Mouse (Mus musculus) midbrain, embryonic 15.5 days (tissue): ENCODE data around the gene Anxa8. TPM values are rescaled to one million over a fixed set of nuclear protein-coding genes. Genes with fewer than 3 reads are reported as not detected.

Experiments
- ATAC-seq: fragments of 200-750 bp; cut with Nextera tagmentation; replicated peaks from 2 replicates; pipeline ENCODE4 v1.8.0; 2017; ENCODE audit warnings: moderate TSS enrichment
- H3K27ac ChIP-seq: fragments of 300-500 bp; sonication (generic); 2 replicates; pipeline ENCODE4 v1.5.1; 2015; ENCODE audit warnings: mild to moderate bottlenecking, inconsistent platforms
- H3K27me3 ChIP-seq: fragments of 300-500 bp; sonication (generic); replicated peaks from 2 replicates; pipeline ENCODE4 v1.6.1; 2015; ENCODE audit warnings: inconsistent platforms
- H3K36me3 ChIP-seq: fragments of 300-500 bp; sonication (generic); replicated peaks from 2 replicates; pipeline ENCODE4 v1.6.1; 2015; ENCODE audit warnings: inconsistent platforms
- H3K4me1 ChIP-seq: fragments of 300-500 bp; sonication (generic); 2 replicates; pipeline ENCODE4 v1.6.1; 2015; ENCODE audit warnings: inconsistent platforms
- H3K4me2 ChIP-seq: fragments of 300-500 bp; sonication (generic); 2 replicates; pipeline ENCODE4 v1.6.1; 2015; ENCODE audit warnings: inconsistent platforms, mild to moderate bottlenecking, moderate library complexity
- H3K4me3 ChIP-seq: fragments of 300-500 bp; sonication (generic); 2 replicates; pipeline ENCODE4 v1.5.1; 2015; ENCODE audit warnings: mild to moderate bottlenecking, inconsistent platforms
- H3K9ac ChIP-seq: fragments of 300-500 bp; sonication (generic); 2 replicates; pipeline ENCODE4 v1.6.1; 2015; ENCODE audit warnings: mild to moderate bottlenecking, inconsistent platforms
- H3K9me3 ChIP-seq: fragments of 300-500 bp; sonication (generic); 2 replicates; pipeline ENCODE4 v1.6.1; 2016; ENCODE audit warnings: inconsistent platforms
- WGBS: fragments of 180-500 bp; shearing (Covaris S2); methylation state at CpG from one replicate; pipeline ENCODE4 v1.1.7; 2015; ENCODE audit warnings: mixed read lengths; 5-methylcytosine and 5-hydroxymethylcytosine counted together
- polyA plus RNA-seq: library from polyadenylated mRNA; unstranded; fragments of >200 nt; fragmentation: Nextera tagmentation; extraction: Ambion mirVana; gene quantifications from 2 replicates; pipeline ENCODE4 v1.2.1, GENCODE M21; 2015

The Anxa8 gene
- 0.13 TPM in 1 of 2 replicates, not detected in the other for polyA plus RNA-seq

- Histone ChIP-seq H3K36me3 (no peaks in the 10 kb centered on the region), H3K27ac (no peak within 1 kb of the TSS), H3K9ac (no peak within 1 kb of the TSS), H3K9me3 (no peaks in the 10 kb centered on the region), H3K4me1 (no peaks in the 10 kb centered on the region), H3K27me3 (no peaks in the 10 kb centered on the region), H3K4me3 (no peak within 1 kb of the TSS), H3K4me2 (no peak within 1 kb of the TSS)
- ATAC-seq, result no peak
- WGBS, result 75% methylated on average over 4 of the region's 4 CpGs
These were observed at the start of gene Anxa8 for GRCm38 (mm10) chr14:34085731-34086130. TSS of gene Anxa8 (plus strand) at chr14:34085981.

GRCm38 (mm10) chr14:34041241-34041640 lies 44.5 kb upstream of the Anxa8 start:
- no peaks in the 10 kb centered on the region for H3K9me3 ChIP-seq
- 82% methylated on average over 4 of the region's 4 CpGs for WGBS

GRCm38 (mm10) chr14:34043341-34043740 lies 42.4 kb upstream of the Anxa8 start:
- Histone ChIP-seq H3K4me1 (no peaks in the 10 kb centered on the region), H3K27ac (no peak overlapping the region), H3K36me3 (no peaks in the 10 kb centered on the region), H3K9me3 (no peaks in the 10 kb centered on the region), H3K9ac (no peak overlapping the region), H3K4me2 (no peak overlapping the region), H3K27me3 (no peaks in the 10 kb centered on the region), H3K4me3 (no peak overlapping the region)
- 82% methylated on average over 3 of the region's 3 CpGs for WGBS
- no peak for ATAC-seq

More at GRCm38 (mm10) chr14:34041241-34041640, 44.5 kb upstream of the Anxa8 start:
- Histone ChIP-seq H3K4me3 (no peak overlapping the region), H3K27me3 (no peaks in the 10 kb centered on the region), H3K4me2 (no peak overlapping the region), H3K4me1 (no peaks in the 10 kb centered on the region), H3K27ac (no peak overlapping the region), H3K36me3 (no peaks in the 10 kb centered on the region), H3K9ac (no peak overlapping the region)
- ATAC-seq, result no peak

- no peak overlapping the region for H3K4me3 ChIP-seq
- H3K27me3 ChIP-seq, result no peaks in the 10 kb centered on the region
- no peak overlapping the region for H3K9ac ChIP-seq
- no peak overlapping the region for H3K27ac ChIP-seq
- no peak for ATAC-seq
- H3K36me3 ChIP-seq, result no peaks in the 10 kb centered on the region
- 78% methylated on average over 5 of the region's 5 CpGs for WGBS
- no peak overlapping the region for H3K4me2 ChIP-seq
- no peaks in the 10 kb centered on the region for H3K9me3 ChIP-seq
- no peaks in the 10 kb centered on the region for H3K4me1 ChIP-seq
These were observed 35.5 kb upstream of the Anxa8 start for GRCm38 (mm10) chr14:34050101-34050779.

GRCm38 (mm10) chr14:34052516-34052915 lies 33.3 kb upstream of the Anxa8 start, which contains the start of gene Antxrl:
TSS of gene Antxrl (plus strand) at chr14:34052707.
- Histone ChIP-seq H3K27me3 (no peaks in the 10 kb centered on the region), H3K9ac (no peak within 1 kb of the TSS), H3K9me3 (no peaks in the 10 kb centered on the region), H3K36me3 (no peaks in the 10 kb centered on the region), H3K4me1 (no peaks in the 10 kb centered on the region), H3K27ac (no peak within 1 kb of the TSS), H3K4me3 (no peak within 1 kb of the TSS), H3K4me2 (no peak within 1 kb of the TSS)
- no peak for ATAC-seq
- 94% methylated on average over 6 of the region's 6 CpGs for WGBS

GRCm38 (mm10) chr14:34071665-34072064 lies 14.1 kb upstream of the Anxa8 start:
- H3K27me3 ChIP-seq, result no peaks in the 10 kb centered on the region
- ATAC-seq, result no peak
- no peak overlapping the region for H3K4me3 ChIP-seq
- WGBS, result 74% methylated on average over 6 of the region's 6 CpGs
- H3K9me3 ChIP-seq, result no peaks in the 10 kb centered on the region
- no peak overlapping the region for H3K27ac ChIP-seq
- no peaks in the 10 kb centered on the region for H3K4me1 ChIP-seq
- H3K9ac ChIP-seq, result no peak overlapping the region
- no peak overlapping the region for H3K4me2 ChIP-seq
- H3K36me3 ChIP-seq, result no peaks in the 10 kb centered on the region

- H3K4me3 ChIP-seq, result no peak overlapping the region
- H3K4me2 ChIP-seq, result no peak overlapping the region
- no peak overlapping the region for H3K9ac ChIP-seq
- WGBS, result 43% methylated on average over 4 of the region's 4 CpGs
- no peak overlapping the region for H3K27ac ChIP-seq
- ATAC-seq, result no peak
- no peaks in the 10 kb centered on the region for H3K4me1 ChIP-seq
- no peaks in the 10 kb centered on the region for H3K27me3 ChIP-seq
- H3K9me3 ChIP-seq, result no peaks in the 10 kb centered on the region
- H3K36me3 ChIP-seq, result no peaks in the 10 kb centered on the region
These were observed 10.4 kb upstream of the Anxa8 start for GRCm38 (mm10) chr14:34075346-34075745.

- no peak overlapping the region for H3K27ac ChIP-seq
- ATAC-seq, result no peak
- H3K9ac ChIP-seq, result no peak overlapping the region
- WGBS, result 75% methylated on average over 5 of the region's 5 CpGs
- H3K9me3 ChIP-seq, result no peaks in the 10 kb centered on the region
- peaks cover 2% of the 10 kb centered on the region; the same call in 1 of the 2 replicates for H3K4me1 ChIP-seq
- H3K4me2 ChIP-seq, result no peak overlapping the region
- H3K4me3 ChIP-seq, result no peak overlapping the region
- H3K27me3 ChIP-seq, result no peaks in the 10 kb centered on the region
- no peaks in the 10 kb centered on the region for H3K36me3 ChIP-seq
These were observed 8.6 kb upstream of the Anxa8 start for GRCm38 (mm10) chr14:34077222-34077621.

- 69% methylated on average over 4 of the region's 4 CpGs for WGBS
- Histone ChIP-seq H3K27me3 (no peaks in the 10 kb centered on the region), H3K9ac (no peak overlapping the region), H3K4me1 (peaks cover 2% of the 10 kb centered on the region; the same call in 1 of the 2 replicates), H3K27ac (no peak overlapping the region), H3K4me2 (no peak overlapping the region), H3K4me3 (no peak overlapping the region), H3K9me3 (no peaks in the 10 kb centered on the region), H3K36me3 (no peaks in the 10 kb centered on the region)
- no peak for ATAC-seq
These were observed 7.5 kb upstream of the Anxa8 start for GRCm38 (mm10) chr14:34078293-34078692.

GRCm38 (mm10) chr14:34080321-34080997 lies 5.3 kb upstream of the Anxa8 start:
- no peaks in the 10 kb centered on the region for H3K36me3 ChIP-seq
- peak; percentile 85 for ATAC-seq
- no peak overlapping the region for H3K4me3 ChIP-seq
- H3K4me2 ChIP-seq, result no peak overlapping the region
- no peak overlapping the region for H3K27ac ChIP-seq
- WGBS, result 9% methylated on average over 11 of the region's 11 CpGs
- no peaks in the 10 kb centered on the region for H3K27me3 ChIP-seq
- no peaks in the 10 kb centered on the region for H3K9me3 ChIP-seq
- peaks cover 2% of the 10 kb centered on the region; the same call in 1 of the 2 replicates for H3K4me1 ChIP-seq
- H3K9ac ChIP-seq, result no peak overlapping the region

- Histone ChIP-seq H3K27me3 (no peaks in the 10 kb centered on the region), H3K36me3 (no peaks in the 10 kb centered on the region), H3K4me3 (no peak overlapping the region), H3K9ac (no peak overlapping the region), H3K4me1 (no peaks in the 10 kb centered on the region), H3K9me3 (no peaks in the 10 kb centered on the region), H3K27ac (no peak overlapping the region), H3K4me2 (no peak overlapping the region)
- ATAC-seq, result no peak
- WGBS, result 69% methylated on average over 4 of the region's 4 CpGs
These were observed 1.0 kb downstream of the Anxa8 start for GRCm38 (mm10) chr14:34086806-34087205.

- 96% methylated on average over 2 of the region's 2 CpGs for WGBS
- Histone ChIP-seq H3K9ac (no peak overlapping the region), H3K36me3 (no peaks in the 10 kb centered on the region), H3K4me2 (no peak overlapping the region), H3K4me1 (no peaks in the 10 kb centered on the region), H3K27ac (no peak overlapping the region), H3K9me3 (no peaks in the 10 kb centered on the region), H3K27me3 (no peaks in the 10 kb centered on the region), H3K4me3 (no peak overlapping the region)
- no peak for ATAC-seq
These were observed 2.1 kb downstream of the Anxa8 start for GRCm38 (mm10) chr14:34087856-34088398.
